Mouse (Mus musculus) gastrocnemius, postnatal 36 days (tissue): Measurements from ENCODE around the gene Ptx4. TPM values are rescaled to one million over a fixed set of nuclear protein-coding genes. Genes with fewer than 3 reads are reported as not detected.
"Not testable (repeated sequence)": the region's sequence is repeated elsewhere in the genome, so short reads cannot be mapped to it uniquely, and the experiment has no call there.

Experiments used
- DNase-seq, 2 experiments: peaks; one replicate each; pipeline ENCODE4 v3.0.0; 2022
- intact Hi-C: fragments of 180-260 bp; cut with DNase I; formaldehyde crosslinking; loops from one replicate; pipeline ENCODE4 v1.15.1; 2025
- total RNA-seq, 2 experiments: library from RNA; stranded (reverse); gene quantifications; 2 replicates each; pipeline ENCODE4 v1.2.3; 2021

Gene Ptx4
- total RNA-seq, 2 experiments from 2014 or later, result 3.7 to 4.3 TPM

DNA sequence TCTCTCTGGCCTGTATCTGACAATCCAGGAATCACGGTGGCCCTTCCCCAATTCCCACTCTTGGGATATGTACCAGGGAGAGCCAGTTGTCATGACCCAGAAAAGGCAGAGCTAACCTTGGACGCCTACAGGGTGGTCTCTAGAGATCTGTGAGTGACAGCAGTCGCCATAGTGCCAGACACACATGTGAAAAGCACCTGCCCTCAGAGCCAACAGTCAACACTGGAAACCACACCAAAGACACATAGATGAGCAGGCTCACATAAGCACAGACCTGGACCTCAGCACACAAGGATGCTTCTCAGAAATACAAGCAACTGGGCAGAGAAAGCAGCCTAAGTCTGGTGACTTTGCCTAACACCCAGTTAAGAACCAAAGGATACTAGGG lies 8.1 kb upstream of the Ptx4 start:
- DNase-seq, result no peak
- intact Hi-C loops, result no loop called here

DNA sequence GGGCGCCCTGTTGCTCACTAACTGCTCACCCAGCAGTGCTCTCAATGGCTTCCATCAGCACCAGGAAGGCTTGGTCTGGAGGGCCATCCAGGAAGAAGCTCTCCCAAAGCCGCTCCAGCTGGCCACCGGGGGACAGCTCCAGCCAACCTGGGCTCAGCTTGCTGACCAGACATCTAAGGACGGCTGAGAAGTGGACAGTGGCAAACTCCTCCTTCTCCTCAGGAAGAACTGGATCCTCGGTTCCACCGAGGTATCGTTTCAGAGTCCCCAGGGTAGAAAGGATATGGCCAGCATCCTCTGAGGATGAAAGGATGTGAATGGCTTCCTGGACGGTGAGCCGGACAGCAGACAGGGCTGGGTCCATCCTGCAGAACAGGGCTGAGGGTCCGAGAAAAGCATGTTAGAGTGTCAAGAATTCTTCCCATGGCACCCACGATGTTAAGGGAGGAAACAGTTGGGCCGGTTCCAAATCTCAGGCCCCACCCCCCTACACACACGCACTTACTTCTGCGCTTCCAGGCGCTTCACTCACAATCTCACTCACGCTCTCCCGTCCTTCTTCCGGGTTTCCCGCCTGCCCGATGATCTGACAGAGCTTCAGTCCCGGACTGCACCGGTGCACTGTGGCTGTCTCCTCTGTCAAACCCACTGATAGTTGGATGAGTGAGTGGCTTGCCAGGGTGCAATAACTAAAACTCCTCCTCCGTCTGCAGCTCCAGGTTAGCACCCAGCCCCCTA lies 5.5 kb upstream of the Ptx4 start:
- intact Hi-C loops, result loop anchor here (5.0 kb wide), 1 partner anchor 67 kb away; the partner anchor contains the start of gene BC003965
- no peak for DNase-seq

DNA sequence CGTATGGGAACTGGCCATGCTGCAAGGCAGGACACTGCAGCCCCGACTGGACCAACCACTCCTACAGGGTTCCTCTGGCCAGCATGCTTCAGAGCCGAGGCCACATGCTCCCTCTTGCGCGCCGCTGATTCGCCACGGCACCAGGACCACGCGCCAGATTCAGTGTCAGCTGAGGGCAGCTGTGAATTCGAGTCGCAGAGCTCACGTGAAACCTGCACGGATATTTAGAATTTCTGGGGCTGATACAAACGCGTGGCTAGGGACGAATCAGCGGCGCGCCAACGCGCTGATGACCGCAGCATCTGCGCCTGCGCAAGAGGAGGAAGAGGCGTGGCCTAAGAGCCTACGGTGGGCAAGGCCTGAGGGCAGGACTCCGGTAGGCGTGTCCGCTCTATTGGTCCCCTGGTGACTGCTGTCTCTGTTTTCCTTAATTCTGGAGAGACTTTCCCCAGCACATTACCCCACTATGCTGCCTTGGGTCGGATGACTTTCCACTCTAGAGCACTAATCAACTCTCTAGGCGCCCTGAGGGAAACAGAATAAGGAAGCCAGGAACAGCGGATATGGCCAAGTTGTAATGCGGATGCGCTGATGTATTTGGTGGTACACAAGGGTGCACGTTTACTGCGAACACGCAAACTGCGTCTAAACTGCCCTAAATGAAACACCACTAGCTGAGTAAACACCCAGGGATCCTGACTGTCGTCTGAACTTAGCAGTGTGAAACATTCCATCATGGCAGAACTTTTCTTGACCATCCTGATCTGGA lies 4.7 kb upstream of the Ptx4 start, which contains the start of gene Telo2:
Gene Telo2 (minus strand): TSS at position 304 of the 769 bp plus-strand sequence.
- intact Hi-C loops, result loop anchor here (5.0 kb wide), 1 partner anchor 66 kb away; the partner anchor contains the start of gene BC003965
- peak; percentile 94 to 95 for DNase-seq

- DNase-seq, result no peak
- intact Hi-C loops, result loop anchor here (5.0 kb wide), 1 partner anchor 65 kb away; the partner anchor contains the start of gene BC003965
These were observed 3.3 kb upstream of the Ptx4 start for GRCm38 (mm10) chr17:25117263-25117662.

DNA sequence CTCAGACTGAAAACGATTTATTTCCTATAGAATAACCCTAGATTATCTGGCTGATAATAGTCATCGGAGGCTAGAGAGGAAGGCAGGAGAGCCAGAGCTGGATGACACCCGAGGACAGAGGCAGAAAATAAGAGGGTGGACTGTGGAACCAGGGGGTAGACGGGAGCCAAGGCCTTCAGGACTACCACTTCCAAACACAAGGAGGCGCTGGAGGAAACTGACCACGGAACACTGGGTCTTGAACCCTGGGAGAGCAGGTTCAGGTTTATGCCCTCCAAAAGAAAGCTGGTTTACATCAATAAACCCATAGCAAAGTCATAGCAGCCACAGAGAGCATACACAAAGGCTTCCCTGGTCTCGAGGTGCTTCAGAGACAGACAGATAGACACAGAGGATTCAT lies 3.4 kb downstream of the Ptx4 start:
- no peak for DNase-seq
- intact Hi-C loops, result no loop called here

DNA sequence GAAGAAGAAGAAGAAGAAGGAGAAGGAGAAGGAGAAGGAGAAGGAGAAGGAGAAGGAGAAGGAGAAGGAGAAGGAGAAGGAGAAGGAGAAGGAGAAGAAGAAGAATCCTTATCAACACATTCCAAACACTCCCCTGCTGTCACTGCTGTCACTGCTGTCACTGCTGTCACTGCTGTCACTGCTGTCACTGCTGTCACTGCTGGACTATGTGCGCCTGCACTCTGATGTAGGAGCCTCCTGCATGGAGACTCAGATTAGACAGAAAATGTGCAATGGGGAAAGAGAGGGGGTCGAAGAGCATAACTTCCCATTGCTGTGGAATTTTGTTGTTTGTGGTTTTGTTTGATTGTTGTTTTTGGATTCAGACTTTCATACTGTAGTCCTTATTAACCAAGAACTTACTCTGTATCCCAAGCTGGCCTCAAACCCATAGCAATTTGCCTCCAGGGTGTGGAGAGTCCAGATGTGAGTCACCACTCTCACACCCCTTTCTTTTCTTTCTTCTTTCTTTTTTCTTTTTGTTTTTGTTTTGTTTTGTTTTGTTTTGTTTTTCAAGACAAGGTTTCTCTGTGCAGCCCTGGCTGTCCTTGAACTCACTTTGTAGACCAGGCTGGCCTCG lies 5.0 kb downstream of the Ptx4 start:
- DNase-seq, intact Hi-C loops: not testable (repeated sequence)

GRCm38 (mm10) chr17:25127079-25127478 lies 6.5 kb downstream of the Ptx4 start:
- DNase-seq, result no peak
- intact Hi-C loops, result no loop called here

GRCm38 (mm10) chr17:25127681-25128080 lies 7.1 kb downstream of the Ptx4 start:
- intact Hi-C loops, result no loop called here

DNA sequence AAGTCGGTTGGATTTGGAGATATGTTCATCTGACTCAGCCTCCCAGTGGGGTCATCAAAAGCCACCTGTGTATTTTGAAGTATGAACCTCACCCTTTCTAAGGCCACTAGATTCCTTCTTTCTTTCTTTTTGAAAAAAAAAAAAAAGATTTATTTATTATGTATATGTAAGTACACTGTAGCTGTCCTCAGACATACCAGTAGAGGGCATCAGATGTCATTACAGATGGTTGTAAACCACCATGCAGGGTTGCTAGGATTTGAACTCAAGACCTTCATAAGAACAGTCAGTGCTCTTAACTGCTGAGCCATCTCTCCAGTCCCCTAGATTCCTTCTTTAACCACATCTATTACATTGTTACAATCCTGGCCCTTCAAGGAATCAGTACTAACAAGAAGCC lies 9.5 kb downstream of the Ptx4 start:
- no peak for DNase-seq
- intact Hi-C loops, result no loop called here

More at GRCm38 (mm10) chr17:25127681-25128080, 7.1 kb downstream of the Ptx4 start:
- no peak for DNase-seq

GRCm38 (mm10) chr17:25133275-25133698 lies 12.7 kb downstream of the Ptx4 start, which contains the start of gene Clcn7:
Gene Clcn7 (plus strand): TSS chr17:25133391.
- peak; percentile 90 to 92 for DNase-seq
- intact Hi-C loops, result no loop called here

DNA sequence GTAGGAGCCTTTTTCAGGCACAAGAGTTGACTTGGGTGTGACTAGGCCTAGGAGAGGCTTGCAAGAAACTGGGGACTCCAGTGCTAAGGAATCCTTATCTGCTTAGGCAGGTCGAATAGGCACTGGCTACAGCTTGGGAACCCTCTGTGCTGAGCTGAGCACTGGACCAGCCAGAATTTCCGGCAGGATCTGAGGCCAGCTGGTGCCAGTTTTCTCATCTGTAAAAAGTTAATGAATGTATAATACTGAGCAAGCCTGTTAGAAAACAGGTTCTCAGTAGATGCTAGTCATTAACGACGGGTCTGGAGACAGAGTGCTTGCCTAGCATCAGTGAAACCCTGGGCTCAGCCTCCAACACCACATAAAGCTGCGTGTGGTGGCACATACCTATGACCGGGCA lies 15.1 kb downstream of the Ptx4 start:
- no peak for DNase-seq
- intact Hi-C loops, result no loop called here

DNA sequence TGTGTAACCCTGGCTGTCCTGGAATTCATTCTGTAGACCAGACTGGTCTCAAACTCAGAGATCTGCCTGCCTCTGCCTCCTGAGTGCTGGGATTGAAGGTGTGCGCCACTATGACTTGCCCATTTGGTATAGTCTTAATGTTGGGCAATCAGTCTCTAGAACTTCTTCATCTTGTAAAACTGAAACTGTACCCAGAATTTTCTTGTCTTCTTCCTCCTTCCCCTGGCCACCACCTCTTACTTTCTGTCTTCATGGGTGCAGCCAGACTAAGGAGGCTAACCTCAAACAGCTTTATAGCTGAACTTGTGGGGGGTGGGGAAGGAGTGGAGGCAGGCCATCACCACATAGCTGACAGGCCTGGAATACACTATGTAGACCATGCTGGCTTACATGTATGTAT lies 18.2 kb downstream of the Ptx4 start:
- intact Hi-C loops, result no loop called here
- DNase-seq, result no peak

- DNase-seq, result no peak
- intact Hi-C loops, result no loop called here
These were observed 19.4 kb downstream of the Ptx4 start for GRCm38 (mm10) chr17:25139960-25140359.

DNA sequence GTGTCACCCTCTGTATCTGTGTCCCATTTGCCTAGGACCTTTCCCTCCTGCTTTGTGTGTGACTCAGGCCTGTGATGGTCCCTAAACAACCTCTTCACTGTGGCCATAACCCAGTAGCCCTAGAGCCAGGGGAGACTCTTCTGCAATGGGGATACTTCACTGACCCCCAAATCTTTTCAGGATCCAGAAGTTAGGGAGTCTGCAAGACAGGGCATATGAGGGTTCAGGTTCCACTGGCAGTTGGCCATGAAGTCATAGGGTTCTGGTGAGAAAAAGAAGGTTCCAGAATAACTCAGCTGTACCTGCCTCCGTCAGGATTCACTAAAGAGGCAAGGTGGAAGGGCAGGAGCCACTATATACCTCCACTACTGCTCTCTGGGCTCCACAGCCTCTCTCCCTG lies 41.6 kb downstream of the Ptx4 start, which contains the start of gene Ccdc154:
Gene Ccdc154 (plus strand): TSS at position 301 of the 400 bp plus-strand sequence.
- DNase-seq, result no peak

DNA sequence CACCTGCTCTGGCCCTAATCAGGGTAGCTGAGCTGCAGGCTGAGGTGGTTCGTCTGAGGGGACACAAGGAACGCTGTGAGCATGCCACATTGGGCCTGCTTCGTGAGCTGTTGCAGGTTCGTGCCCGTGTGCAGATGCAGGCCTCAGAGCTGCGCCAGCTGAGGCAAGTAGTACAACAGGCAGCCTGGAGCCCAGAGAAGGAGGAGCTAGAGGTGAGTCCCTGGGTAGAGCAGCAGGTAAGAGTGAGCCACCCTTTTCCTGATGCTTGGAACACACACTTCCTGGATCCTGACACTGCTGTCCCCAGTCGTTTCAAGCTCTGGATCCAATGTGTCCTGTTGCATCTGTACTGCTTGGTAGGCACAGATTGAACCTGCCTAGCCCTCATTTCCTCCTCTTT lies 42.8 kb downstream of the Ptx4 start:
- intact Hi-C loops, result no loop called here
- DNase-seq, result no peak

More for the DNA sequence above, 41.6 kb downstream of the Ptx4 start, which contains the start of gene Ccdc154:
- intact Hi-C loops, result no loop called here

GRCm38 (mm10) chr17:25164770-25165169 lies 44.2 kb downstream of the Ptx4 start:
- intact Hi-C loops, result no loop called here
- DNase-seq, result no peak

- no peak for DNase-seq
- intact Hi-C loops, result no loop called here
These were observed 45.6 kb downstream of the Ptx4 start for GRCm38 (mm10) chr17:25165970-25166671.

DNA sequence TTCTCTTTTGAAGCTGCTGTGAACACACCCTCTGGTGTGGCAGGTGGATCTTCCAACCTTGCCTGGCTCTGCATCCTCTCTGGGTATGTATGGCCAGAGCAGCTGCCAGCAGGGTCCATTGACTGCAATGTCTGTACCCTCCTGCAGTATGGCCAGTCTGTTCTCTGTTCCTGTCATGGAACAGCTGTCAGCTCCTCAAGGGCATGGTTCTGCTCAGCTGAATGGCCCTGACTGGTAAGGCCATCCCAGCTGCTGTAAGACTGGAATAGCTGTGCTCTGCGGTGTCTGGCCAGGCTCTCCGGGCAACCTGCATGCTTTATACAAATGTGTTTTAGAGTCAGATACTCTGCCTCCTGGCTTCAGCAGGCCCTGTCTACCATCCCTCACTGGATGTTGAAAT lies 49.1 kb downstream of the Ptx4 start:
- DNase-seq, result no peak
- intact Hi-C loops, result no loop called here

DNA sequence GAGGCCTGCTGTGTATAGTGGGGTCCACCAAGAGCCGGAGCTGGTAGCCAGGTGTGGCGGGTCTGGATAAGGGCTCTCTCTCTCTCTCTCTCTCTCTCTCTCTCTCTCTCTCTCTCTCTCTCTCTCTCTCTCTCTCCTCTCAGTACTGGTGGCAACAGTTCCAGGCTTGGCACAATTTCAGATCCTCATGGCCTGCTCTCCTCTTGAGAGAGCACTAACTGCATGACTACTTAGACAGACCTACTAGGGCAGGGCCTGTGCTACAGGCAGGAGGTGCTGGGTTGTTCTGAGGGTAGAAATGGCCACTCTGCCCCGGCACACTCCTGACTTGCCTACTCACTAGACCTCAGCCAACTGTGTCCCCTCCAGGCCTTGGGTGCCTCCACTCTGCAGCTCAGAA lies 52.0 kb downstream of the Ptx4 start:
- DNase-seq, result no peak
- intact Hi-C loops, result no loop called here
